Mouse (Mus musculus): ENCODE results near the gene Neurod6. TPM values are rescaled to one million over a fixed set of nuclear protein-coding genes. Genes with fewer than 3 reads are reported as not detected.

Gene Neurod6
- not detected for total RNA-seq (2023)

DNA sequence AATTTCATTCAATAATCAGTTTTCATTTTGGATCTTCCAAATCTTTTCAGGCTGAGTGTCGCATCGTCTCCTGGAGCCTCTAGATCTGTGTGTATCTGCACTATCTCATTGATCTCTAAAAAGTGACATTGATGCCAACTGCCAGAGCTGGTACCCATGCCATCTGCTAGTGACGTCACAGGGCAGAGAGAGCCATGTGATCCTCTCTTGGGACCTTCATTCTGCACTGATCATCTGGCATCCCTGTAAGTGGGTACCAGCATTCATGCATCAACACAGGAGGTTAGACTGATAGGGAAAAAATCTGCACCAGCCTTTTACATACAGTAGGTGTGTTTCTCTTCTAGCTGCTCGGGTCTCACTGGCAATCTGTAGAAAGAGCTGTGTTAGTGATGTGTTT is at the start of gene Neurod6:
Neurod6 (minus strand) TSS at position 290 of the 400 bp plus-strand sequence.

Other genes starting within 250 kb of the Neurod6 start
- not detected for gene Adcyap1r1, start 229.3 kb downstream of the Neurod6 start, total RNA-seq (2023)
- gene Itprid1, start 155.6 kb upstream of the Neurod6 start, total RNA-seq (2023) = not detected